Mouse (Mus musculus) mouse trophoblast stem cell (cell line): ENCODE measurements around the gene Atraid.

Experiments
- in situ Hi-C, 2 experiments: fragments of 300-500 bp; cut with MseI, MboI; formaldehyde crosslinking; loops; 2 replicates in 1 of 2; 3 replicates in 1 of 2; pipeline ENCODE4 v1.15.1; 2025

Gene Atraid

GRCm38 (mm10) chr5:31094799-31095691 lies 46.9 kb downstream of the Atraid start:
- in situ Hi-C loops, result no loop called here

- in situ Hi-C loops, result no loop called here
Observed at GRCm38 (mm10) chr5:31095711-31096480, 47.8 kb downstream of the Atraid start.
